Mouse (Mus musculus): Measurements from ENCODE around the gene Naaladl1.

GRCm38 (mm10) chr19:6076564-6077393, 28.8 kb upstream of the Naaladl1 start, which contains the start of gene Vps51:
- TF ChIP-seq POLR2A (IDR thresholded peaks at IDR 0.05; ENCODE audit: extremely low read depth, insufficient read depth, low read length) (peak; percentile 49; the same call in 1 of the 2 replicates), CTCF (IDR thresholded peaks at IDR 0.05; ENCODE audit: extremely low read depth, insufficient read depth, low read length) (no peak)
